Mouse (Mus musculus): ENCODE measurements around the gene Eif6.
"Not testable (repeated sequence)": the region's sequence is repeated elsewhere in the genome, so short reads cannot be mapped to it uniquely, and the experiment has no call there.

Gene Eif6

DNA sequence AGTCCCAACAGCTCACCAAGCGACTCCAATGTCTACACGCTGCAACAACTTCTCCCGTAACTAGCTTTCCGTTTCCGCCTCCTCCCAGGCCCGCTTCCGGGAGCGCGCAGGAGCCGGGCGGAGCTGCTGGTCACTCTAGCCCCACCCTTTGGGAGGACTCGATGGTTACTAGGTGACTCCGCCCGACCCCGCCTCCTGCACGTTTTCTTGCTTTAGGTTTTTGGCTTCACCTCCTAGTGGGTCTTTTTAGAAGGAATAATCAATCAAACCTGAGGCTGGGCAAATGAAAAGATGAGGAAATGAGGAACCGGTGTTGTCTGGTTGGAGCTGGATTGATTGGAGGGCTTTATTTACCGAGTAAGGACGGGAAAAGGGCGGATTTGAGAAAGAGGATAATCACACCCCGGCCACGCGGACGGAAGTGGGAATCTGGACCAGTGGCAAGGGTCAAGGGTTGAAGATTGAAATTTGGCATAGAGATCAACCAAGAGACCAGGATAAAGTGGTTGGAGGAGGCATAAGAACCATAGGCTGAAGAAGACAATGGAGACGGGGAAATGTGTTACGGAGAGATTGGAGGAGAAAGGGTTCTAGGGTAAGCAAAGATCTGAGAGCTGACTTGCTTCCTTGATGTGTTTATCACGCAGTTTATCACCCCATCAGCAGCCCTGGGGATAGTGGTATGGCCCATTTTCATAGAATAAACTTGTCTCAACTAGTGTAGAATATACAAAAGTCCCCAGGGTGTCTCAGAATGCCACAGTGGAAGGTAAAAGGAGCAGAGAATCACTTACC, at the start of gene Eif6:
Gene Eif6 (minus strand): TSS at position 296 of the 795 bp plus-strand sequence.
- DNase-seq (ENCODE audit: low read depth, low spot score), result peak; percentile 94

GRCm38 (mm10) chr2:155873636-155874035, 46.9 kb upstream of the Eif6 start:
- no peak for DNase-seq (ENCODE audit: low read depth, low spot score)

GRCm38 (mm10) chr2:155872930-155873507, 46.3 kb upstream of the Eif6 start:
- no peak for DNase-seq (ENCODE audit: low read depth, low spot score)

DNA sequence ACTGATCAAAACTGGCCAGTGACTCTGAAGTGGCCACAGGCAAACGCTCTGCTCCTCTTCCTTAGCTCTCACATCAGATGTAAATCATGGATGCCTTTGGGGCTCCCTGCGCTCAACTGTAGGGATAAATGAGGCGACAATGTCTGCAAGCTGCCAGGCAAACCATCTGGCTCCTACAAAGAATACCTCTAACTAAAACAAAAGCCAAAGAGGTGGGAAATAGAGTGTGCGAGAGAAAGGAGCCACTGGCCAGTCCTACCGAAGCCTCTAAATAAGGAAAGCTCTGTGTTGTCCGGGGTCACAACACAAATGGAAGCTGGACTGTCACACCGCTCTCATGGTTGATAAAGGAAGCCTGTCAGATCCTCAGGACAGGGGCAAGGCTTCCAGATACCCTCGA, 45.8 kb upstream of the Eif6 start:
- DNase-seq (ENCODE audit: low read depth, low spot score), result no peak

DNA sequence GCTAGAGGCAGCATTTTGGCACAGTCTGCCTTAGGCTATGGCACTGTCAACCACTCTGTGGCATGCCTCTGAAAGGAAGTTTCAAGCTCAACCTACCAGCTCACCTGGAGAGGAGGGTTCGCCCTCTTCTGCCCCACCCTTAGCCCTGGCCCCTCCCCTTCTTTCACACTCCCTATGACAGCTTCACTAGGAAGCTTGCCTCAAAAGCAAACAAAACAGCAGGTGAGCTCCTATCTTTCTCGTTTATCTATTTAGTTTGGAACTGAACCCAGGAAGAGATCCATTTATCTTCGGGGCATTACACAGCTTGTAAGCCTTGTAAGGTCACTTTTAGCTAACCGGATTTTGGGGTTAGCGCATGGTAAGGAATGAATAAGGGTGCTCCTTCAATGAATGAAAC, 43.0 kb upstream of the Eif6 start:
- DNase-seq (ENCODE audit: low read depth, low spot score), result no peak

GRCm38 (mm10) chr2:155868320-155868719, 41.6 kb upstream of the Eif6 start:
- DNase-seq (ENCODE audit: low read depth, low spot score), result no peak

DNA sequence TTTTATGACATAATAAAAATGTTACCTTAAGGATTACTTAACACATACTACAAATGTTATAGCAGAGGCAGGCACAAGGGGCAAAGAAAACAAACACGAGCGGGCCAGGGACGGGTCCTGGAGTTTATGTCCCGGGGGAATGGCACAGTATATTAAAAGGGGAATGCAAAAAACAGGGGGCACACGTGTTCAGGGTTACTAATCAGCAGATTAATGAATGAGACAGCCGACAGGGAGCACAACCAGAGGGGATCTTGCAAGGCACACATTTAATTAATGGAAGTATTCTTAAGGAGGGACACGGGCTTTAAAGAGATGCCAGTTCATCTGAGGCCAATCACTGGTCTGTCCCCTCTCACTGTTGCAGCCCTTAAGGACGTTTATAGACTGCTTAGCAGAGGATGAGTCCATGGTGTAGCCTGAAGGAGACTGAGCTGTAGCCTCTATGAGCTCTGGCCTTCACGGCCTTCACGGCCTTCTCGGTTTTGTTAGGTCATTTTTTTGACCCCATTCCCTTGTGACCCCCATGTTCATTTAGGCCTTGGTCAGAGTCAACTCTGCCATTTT, 36.7 kb upstream of the Eif6 start:
- no peak for DNase-seq (ENCODE audit: low read depth, low spot score)

GRCm38 (mm10) chr2:155862573-155863300, 36.0 kb upstream of the Eif6 start:
- DNase-seq (ENCODE audit: low read depth, low spot score), result no peak

DNA sequence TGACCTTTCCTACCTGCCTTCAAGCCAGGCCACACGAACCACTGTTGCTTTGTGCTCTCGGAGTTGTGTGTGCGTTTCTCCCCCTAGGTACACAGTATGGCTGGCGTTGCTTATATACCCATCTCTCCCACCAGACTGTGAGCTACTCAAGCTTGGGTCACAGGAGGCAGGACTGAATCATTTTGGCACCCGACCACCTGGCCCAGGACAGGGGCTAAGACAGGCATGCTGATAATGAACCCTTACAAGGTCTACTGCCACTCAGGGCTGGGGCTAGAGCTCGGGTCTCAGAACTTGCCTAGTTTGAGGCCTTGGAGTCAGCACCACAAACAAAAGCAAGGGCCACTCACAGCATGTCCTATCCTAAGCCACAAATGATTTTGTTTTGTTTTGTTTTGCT, 34.9 kb upstream of the Eif6 start:
- no peak for DNase-seq (ENCODE audit: low read depth, low spot score)

GRCm38 (mm10) chr2:155860102-155860501, 33.4 kb upstream of the Eif6 start:
- no peak for DNase-seq (ENCODE audit: low read depth, low spot score)

GRCm38 (mm10) chr2:155852536-155852935, 25.8 kb upstream of the Eif6 start:
- no peak for DNase-seq (ENCODE audit: low read depth, low spot score)

DNA sequence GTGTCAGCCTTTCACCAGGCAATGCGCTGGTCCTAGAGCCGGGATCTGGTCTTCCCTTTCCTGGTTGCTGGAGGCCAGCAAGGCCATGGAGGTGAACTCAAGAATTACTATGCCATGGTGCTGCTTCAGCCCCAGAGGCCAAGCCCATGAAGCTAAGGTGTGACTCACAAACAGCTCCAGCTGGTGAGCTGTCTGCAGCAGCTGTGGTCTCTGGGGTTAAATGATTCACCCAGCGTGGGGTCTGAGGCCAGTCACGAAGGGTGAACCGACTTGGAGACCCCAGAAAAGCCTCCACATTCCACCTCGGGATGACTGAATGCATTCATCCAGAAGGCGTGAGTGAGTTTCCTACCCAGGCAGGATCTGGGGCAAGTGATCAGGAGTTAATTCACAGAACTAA, 23.4 kb upstream of the Eif6 start:
- peak; percentile 36 for DNase-seq (ENCODE audit: low read depth, low spot score)

DNA sequence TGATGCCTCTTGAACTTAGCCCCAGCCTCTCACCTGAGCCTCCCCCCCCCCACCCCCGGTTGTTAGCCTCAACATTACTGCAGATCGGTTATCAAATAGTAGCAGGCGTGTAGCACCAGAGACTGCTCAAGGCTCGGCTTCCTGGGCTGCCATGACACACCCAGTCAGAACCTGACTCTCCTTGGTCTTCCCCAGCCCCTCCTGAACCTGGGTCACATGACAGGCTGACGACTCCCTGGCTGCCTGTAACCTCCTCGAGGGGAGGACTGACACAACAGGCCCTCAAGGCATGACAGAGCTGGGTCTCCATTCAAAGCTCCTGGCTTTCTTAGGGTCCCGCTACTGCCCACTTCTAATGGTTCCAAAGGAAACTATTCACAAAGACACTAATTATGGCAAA, 22.7 kb upstream of the Eif6 start:
- peak; percentile 32 for DNase-seq (ENCODE audit: low read depth, low spot score)

DNA sequence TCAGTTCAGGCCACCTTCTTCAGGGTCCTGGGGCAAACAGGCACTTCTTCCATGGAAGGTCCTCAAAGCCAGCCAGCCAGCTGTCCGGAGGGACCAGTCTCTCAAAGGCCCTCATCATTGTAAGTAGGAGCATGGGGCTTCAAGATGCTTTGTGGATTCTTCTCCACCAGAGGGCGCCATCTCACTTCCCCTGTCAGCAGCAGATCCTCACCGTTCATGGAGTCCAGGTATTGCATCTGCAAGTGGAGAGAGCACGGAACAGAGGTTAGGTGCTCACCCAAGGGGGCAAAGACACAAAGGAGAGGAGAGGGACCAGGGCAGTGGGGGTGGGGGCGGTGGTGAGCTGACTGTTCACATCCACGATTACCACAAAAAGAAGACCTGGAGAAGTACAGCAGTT, 21.6 kb upstream of the Eif6 start:
- peak; percentile 88 for DNase-seq (ENCODE audit: low read depth, low spot score)

GRCm38 (mm10) chr2:155846930-155847329, 20.2 kb upstream of the Eif6 start:
- DNase-seq (ENCODE audit: low read depth, low spot score), result no peak

- no peak for DNase-seq (ENCODE audit: low read depth, low spot score)
These were observed 12.2 kb upstream of the Eif6 start for GRCm38 (mm10) chr2:155838961-155839360.

- no peak for DNase-seq (ENCODE audit: low read depth, low spot score)
These were observed 11.2 kb upstream of the Eif6 start for GRCm38 (mm10) chr2:155837961-155838360.

DNA sequence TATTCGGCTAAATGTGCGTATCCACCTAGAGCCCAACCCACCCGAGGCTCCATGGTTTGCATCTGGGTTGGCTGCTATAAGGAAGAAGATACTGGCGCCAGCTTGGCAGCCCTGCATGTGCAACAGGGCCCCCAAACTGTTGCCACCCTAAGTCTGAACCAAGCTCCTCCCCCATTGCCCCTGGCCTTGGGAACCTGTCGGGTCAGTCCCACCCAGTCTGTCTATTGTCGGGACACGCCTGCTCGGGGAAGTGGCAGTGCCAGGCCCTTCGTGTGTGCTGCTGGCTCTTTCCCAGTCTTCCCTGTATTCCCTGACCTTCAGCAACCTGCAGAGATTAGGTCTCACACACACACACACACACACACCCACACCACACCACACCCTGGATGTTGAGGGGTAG, 8.0 kb upstream of the Eif6 start, which contains the start of gene Fam83c:
Gene Fam83c (minus strand): TSS at position 123 of the 400 bp plus-strand sequence.
- DNase-seq (ENCODE audit: low read depth, low spot score), result no peak

DNA sequence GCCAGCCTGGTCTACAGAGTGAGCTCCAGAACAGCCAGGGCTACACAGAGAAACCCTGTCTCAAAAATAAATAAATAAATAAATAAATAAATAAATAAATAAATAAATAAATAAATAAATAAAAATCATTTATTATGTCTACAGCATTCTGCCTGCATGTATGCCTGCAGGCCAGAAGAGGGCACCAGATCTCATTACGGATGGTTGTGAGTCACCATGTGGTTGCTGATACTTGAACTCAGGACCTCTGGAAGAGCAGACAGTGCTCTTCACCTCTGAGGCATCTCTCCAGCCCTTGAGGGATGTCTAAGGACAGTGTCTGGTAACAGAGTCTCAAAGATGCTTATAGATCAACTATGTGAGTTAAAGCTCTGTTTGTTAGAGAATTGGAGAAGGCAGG, 5.4 kb upstream of the Eif6 start:
- DNase-seq (ENCODE audit: low read depth, low spot score), result not testable (repeated sequence)

GRCm38 (mm10) chr2:155831302-155831701, 4.6 kb upstream of the Eif6 start:
- DNase-seq (ENCODE audit: low read depth, low spot score), result peak; percentile 47

DNA sequence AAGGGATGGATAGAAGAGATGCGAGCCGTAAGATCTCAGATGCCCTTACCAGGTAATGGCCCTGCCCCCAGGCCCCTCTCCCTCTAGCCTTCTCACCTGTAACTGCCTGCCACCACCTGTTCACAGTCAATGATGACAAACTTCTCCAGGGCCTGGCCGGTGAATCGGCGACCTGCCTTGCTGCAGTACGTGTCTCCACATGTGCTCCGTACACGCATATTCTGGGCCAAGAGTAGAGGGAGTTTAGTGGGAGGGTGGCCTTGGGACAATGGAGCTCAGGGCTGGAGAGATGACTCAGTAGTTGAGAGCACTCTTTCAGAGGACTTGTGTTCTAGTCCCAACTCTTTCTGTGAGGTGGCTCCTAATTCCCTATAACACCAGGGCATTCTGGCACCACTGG, 4.1 kb upstream of the Eif6 start:
- DNase-seq (ENCODE audit: low read depth, low spot score), result no peak

DNA sequence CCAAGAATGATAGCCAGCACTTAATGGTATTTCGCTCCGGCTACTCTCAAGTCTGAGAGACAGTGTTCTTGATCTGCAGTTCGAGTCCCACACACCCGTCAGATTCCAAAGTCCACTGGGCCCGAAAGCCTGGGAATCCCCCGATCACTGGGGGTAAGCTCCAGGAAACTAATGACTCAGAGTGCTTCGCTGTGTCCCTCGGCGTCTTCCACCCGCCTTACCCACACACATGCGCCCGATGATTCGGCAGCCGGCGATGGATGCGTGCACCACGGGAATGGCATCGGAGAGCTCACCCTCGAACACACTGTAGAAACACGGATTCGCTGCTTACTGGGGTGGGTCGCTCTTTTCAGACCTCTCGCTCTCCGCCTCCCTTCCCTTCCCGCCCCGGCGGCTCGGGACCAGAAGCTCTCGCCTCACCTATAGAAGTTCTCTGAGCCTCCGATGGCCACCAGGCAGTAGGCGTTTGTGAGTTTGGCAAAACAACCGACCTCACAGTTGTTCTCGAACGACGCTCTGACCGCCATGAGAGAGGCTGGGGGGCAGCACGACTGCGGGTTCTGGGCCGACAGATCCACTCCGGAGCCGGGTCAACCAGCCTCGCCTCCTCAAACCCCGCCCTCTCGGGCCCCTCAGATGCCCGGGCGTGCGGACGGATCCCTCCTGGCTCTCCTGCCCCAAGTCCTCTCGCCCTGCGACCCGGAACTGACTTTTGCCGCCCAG, 658 bp downstream of the Eif6 start:
- no peak for DNase-seq (ENCODE audit: low read depth, low spot score)
